Mouse (Mus musculus) forebrain, embryonic 12.5 days (tissue): ENCODE data around the gene Fam178b. TPM values are rescaled to one million over a fixed set of nuclear protein-coding genes. Genes with fewer than 3 reads are reported as not detected.

Experiments used
- ATAC-seq: fragments of 200-750 bp; cut with Nextera tagmentation; 2 replicates; pipeline ENCODE4 v1.8.0; 2017; ENCODE audit warnings: moderate TSS enrichment; ENCODE audit not compliant: low FRiP score
- H3K27ac ChIP-seq: fragments of 300-500 bp; sonication (generic); 2 replicates; pipeline ENCODE4 v1.5.1; 2016; ENCODE audit warnings: mild to moderate bottlenecking
- H3K27me3 ChIP-seq: fragments of 300-500 bp; sonication (generic); 2 replicates; pipeline ENCODE4 v1.6.1; 2016; ENCODE audit warnings: mild to moderate bottlenecking
- H3K36me3 ChIP-seq: fragments of 300-500 bp; sonication (generic); replicated peaks from 2 replicates; pipeline ENCODE4 v1.6.1; 2016; ENCODE audit warnings: mild to moderate bottlenecking
- H3K4me1 ChIP-seq: fragments of 300-500 bp; sonication (generic); 2 replicates; pipeline ENCODE4 v1.6.1; 2016
- H3K4me2 ChIP-seq: fragments of 300-500 bp; sonication (generic); 2 replicates; pipeline ENCODE4 v1.6.1; 2016; ENCODE audit warnings: mild to moderate bottlenecking, moderate library complexity
- H3K4me3 ChIP-seq: fragments of 300-500 bp; sonication (generic); replicated peaks from 2 replicates; pipeline ENCODE4 v1.5.1; 2016; ENCODE audit warnings: mild to moderate bottlenecking
- H3K9ac ChIP-seq: fragments of 300-500 bp; sonication (generic); 2 replicates; pipeline ENCODE4 v1.6.1; 2016; ENCODE audit warnings: mild to moderate bottlenecking
- H3K9me3 ChIP-seq: fragments of 300-500 bp; sonication (generic); 2 replicates; pipeline ENCODE4 v1.6.1; 2016
- WGBS: fragments of 180-500 bp; shearing (Covaris S2); methylation state at CpG from one replicate; pipeline ENCODE4 v1.1.7; 2016; 5-methylcytosine and 5-hydroxymethylcytosine counted together
- polyA plus RNA-seq: library from polyadenylated mRNA; unstranded; fragments of >200 nt; fragmentation: Nextera tagmentation; extraction: Ambion mirVana; gene quantifications from 2 replicates; pipeline ENCODE4 v1.2.1, GENCODE M21; 2016

The Fam178b gene
- polyA plus RNA-seq, 1 experiment from 2014 or later: 0.18 TPM

- H3K4me3 ChIP-seq: no peak overlapping the region
- H3K4me2 ChIP-seq: no peak overlapping the region
- ATAC-seq: no peak
- H3K36me3 ChIP-seq: no peaks in the 10 kb centered on the region
- H3K9me3 ChIP-seq: no peaks in the 10 kb centered on the region
- H3K9ac ChIP-seq: no peak overlapping the region
- 47% methylated on average over 6 of the region's 6 CpGs for WGBS
- H3K4me1 ChIP-seq: peaks cover 11% of the 10 kb centered on the region
- no peak overlapping the region for H3K27ac ChIP-seq
- peaks cover 64% of the 10 kb centered on the region for H3K27me3 ChIP-seq
Measured at GRCm38 (mm10) chr1:36589486-36589885, 93.5 kb downstream of the Fam178b start.

DNA sequence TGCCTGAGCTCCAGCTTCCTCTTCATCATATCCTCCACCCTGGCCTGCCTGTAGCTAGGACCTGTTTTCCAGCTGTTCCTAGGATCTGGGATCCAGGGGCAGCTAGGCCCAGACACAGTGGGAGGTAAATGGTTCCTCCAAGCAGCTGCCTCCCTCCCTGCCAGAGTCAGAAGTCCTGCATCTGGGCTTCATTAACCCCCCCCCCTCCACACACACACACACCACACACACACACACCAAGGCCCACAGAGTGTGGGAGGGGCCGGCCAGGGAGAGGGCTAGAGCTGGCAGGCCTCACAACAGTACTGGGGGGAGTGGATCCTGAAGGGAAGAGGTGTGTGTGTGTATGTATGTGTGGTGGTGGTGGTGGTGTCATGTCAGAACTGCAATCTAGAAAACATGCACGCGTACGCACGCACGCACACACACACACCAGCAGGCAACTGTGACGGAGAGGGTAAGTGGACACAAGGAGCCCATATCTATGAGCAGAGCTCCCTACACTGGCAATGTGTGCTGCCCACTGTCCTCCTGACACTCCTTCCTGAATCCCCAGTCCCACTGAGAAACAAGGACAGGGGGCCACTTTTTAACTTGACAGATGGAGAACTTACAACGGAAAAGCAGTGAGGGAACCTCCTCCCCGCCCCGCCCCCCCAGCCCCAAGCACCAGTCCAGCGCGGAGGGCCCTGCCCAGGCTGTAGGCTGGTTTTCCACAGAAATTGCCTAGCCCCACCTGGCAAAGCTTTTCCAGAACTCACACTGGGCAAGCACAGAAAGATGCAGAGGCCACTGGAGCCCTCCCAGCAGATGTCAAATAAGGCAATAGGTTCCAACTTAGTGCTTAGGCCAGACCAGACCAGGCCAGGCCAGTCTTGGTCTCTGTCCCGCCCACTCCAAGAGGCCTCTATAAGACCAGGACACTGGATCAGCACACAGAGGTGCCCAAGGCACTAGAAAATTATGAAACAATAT, 94.2 kb downstream of the Fam178b start:
- 73% methylated on average over 13 of the region's 13 CpGs for WGBS
- Histone ChIP-seq H3K4me3 (no peak overlapping the region), H3K9me3 (no peaks in the 10 kb centered on the region), H3K4me2 (no peak overlapping the region), H3K36me3 (no peaks in the 10 kb centered on the region), H3K4me1 (peaks cover 11% of the 10 kb centered on the region), H3K27me3 (peaks cover 71% of the 10 kb centered on the region), H3K27ac (no peak overlapping the region), H3K9ac (no peak overlapping the region)
- ATAC-seq: peak; percentile 63

GRCm38 (mm10) chr1:36587860-36588259, 95.1 kb downstream of the Fam178b start:
- Histone ChIP-seq H3K4me1 (peaks cover 9% of the 10 kb centered on the region), H3K9me3 (no peaks in the 10 kb centered on the region), H3K27me3 (peaks cover 75% of the 10 kb centered on the region), H3K4me2 (no peak overlapping the region), H3K9ac (no peak overlapping the region), H3K27ac (no peak overlapping the region), H3K36me3 (no peaks in the 10 kb centered on the region), H3K4me3 (no peak overlapping the region)
- no peak for ATAC-seq
- WGBS: 89% methylated on average over 6 of the region's 6 CpGs

GRCm38 (mm10) chr1:36586288-36586687, 96.7 kb downstream of the Fam178b start:
- H3K9ac ChIP-seq: no peak overlapping the region
- WGBS: 37% methylated on average over 4 of the region's 4 CpGs
- H3K27me3 ChIP-seq: peaks cover 79% of the 10 kb centered on the region
- no peaks in the 10 kb centered on the region for H3K36me3 ChIP-seq
- H3K4me3 ChIP-seq: no peak overlapping the region
- no peaks in the 10 kb centered on the region for H3K9me3 ChIP-seq
- ATAC-seq: no peak
- H3K27ac ChIP-seq: no peak overlapping the region
- peaks cover 11% of the 10 kb centered on the region for H3K4me1 ChIP-seq
- H3K4me2 ChIP-seq: no peak overlapping the region

DNA sequence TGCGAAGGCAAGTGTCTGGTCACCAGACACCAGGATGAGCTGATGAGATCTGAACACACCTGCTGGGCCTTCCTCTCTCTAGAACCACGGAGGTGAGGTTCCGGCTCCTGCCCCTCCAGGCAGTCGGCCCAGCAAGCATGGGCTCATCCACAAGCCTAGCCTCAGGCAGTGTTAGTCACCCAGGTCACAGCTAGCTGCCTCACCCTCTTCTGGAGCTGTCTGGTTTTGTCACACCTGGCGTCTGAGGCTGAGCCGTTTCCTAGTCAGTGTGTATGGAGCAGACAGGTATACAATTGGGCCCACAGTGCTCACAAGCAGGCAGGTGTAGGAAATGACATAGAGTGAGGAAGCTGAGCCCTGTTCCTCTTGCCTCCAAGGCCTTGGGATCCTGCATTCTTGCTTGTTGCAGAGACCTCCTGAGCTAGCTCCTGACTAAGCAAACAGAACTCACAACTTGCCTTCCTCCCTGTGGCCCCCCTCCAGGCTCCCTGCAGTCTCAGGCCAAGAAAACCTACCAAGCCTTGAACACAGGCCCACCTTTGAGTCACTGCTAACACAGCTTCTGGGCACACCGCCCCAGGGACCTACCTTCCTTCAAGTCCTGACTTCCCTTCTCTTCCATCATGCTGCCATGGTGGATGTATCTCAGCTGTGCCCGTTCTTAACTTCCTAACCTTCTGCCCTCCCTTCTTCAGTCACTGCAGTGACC, 99.4 kb downstream of the Fam178b start:
- no peaks in the 10 kb centered on the region for H3K9me3 ChIP-seq
- H3K27me3 ChIP-seq: peaks cover 82% of the 10 kb centered on the region
- no peak overlapping the region for H3K4me3 ChIP-seq
- 82% methylated on average over 8 of the region's 8 CpGs for WGBS
- no peak overlapping the region for H3K4me2 ChIP-seq
- no peaks in the 10 kb centered on the region for H3K36me3 ChIP-seq
- peaks cover 26% of the 10 kb centered on the region for H3K4me1 ChIP-seq
- H3K9ac ChIP-seq: no peak overlapping the region
- ATAC-seq: no peak
- H3K27ac ChIP-seq: no peak overlapping the region

GRCm38 (mm10) chr1:36582211-36582610, 100.8 kb downstream of the Fam178b start:
- Histone ChIP-seq H3K9me3 (no peaks in the 10 kb centered on the region), H3K9ac (no peak overlapping the region), H3K27me3 (peaks cover 84% of the 10 kb centered on the region), H3K4me3 (no peak overlapping the region), H3K27ac (no peak overlapping the region), H3K4me2 (no peak overlapping the region), H3K36me3 (no peaks in the 10 kb centered on the region), H3K4me1 (peaks cover 23% of the 10 kb centered on the region)
- 74% methylated on average over 8 of the region's 8 CpGs for WGBS
- no peak for ATAC-seq

- 25% methylated on average over 5 of the region's 5 CpGs for WGBS
- no peak for ATAC-seq
- H3K9ac ChIP-seq: no peak overlapping the region
- H3K4me3 ChIP-seq: no peak overlapping the region
- peaks cover 83% of the 10 kb centered on the region for H3K27me3 ChIP-seq
- no peak overlapping the region for H3K4me2 ChIP-seq
- peak overlapping the region; percentile 81 for H3K27ac ChIP-seq
- H3K4me1 ChIP-seq: peaks cover 26% of the 10 kb centered on the region
- H3K9me3 ChIP-seq: no peaks in the 10 kb centered on the region
- H3K36me3 ChIP-seq: no peaks in the 10 kb centered on the region
Measured at GRCm38 (mm10) chr1:36581260-36581659, 101.7 kb downstream of the Fam178b start.

DNA sequence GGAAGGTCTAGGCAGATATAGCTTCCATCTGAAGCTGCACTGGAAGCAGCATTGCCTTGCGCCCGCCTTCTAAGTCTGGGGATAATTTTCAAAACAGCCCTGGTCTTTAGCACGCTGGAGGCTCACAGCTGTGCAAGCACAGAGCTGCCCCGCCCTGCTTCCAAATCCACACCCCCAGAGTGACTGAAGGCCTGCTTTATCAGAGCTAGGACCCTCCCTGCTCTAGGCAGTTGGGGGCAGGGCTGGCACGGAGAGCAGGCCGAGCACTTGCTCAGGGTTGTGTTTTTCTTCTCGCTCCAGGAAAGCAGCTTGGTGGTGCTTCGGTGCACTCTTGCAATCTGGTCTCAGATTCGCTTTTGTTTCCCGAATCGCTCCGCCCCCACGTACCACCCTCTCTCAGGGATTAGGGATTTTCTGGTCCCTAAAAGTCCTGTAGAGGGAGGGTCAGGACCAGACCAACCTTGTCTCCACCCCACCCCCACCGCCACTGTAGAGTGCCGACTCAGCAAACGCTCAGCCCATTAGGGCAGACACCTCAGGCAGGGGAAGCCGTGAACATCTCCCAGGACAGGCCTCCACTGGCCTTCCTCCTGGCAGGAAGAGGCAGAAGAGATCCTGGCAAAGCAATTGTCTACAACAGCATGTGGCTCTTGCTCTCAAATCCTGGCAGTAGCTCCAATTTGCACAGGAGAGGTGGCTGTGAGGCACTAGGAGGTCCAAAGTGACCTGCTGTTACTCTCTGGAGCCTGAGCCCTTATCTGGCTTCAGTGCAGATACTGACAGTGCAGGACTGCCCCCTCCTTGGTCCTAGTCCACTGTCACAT, 102.4 kb downstream of the Fam178b start:
- Histone ChIP-seq H3K9ac (peak overlapping the region; percentile 40; the same call in 1 of the 2 replicates), H3K27ac (peak overlapping the region; percentile 81), H3K36me3 (no peaks in the 10 kb centered on the region), H3K9me3 (no peaks in the 10 kb centered on the region), H3K27me3 (peaks cover 77% of the 10 kb centered on the region), H3K4me1 (peaks cover 33% of the 10 kb centered on the region), H3K4me2 (peak overlapping the region; percentile 48), H3K4me3 (peak overlapping the region; percentile 14; the same call in 1 of the 2 replicates)
- peak; percentile 88 for ATAC-seq
- WGBS: under 1% methylated on average over 17 of the region's 17 CpGs

GRCm38 (mm10) chr1:36579974-36580383, 103.0 kb downstream of the Fam178b start:
- Histone ChIP-seq H3K4me2 (peak overlapping the region; percentile 48), H3K36me3 (no peaks in the 10 kb centered on the region), H3K27ac (peak overlapping the region; percentile 81), H3K27me3 (peaks cover 73% of the 10 kb centered on the region), H3K4me3 (no peak overlapping the region), H3K4me1 (peaks cover 35% of the 10 kb centered on the region), H3K9me3 (no peaks in the 10 kb centered on the region), H3K9ac (peak overlapping the region; percentile 40; the same call in 1 of the 2 replicates)
- WGBS: 8% methylated on average over 6 of the region's 6 CpGs
- ATAC-seq: peak; percentile 44

DNA sequence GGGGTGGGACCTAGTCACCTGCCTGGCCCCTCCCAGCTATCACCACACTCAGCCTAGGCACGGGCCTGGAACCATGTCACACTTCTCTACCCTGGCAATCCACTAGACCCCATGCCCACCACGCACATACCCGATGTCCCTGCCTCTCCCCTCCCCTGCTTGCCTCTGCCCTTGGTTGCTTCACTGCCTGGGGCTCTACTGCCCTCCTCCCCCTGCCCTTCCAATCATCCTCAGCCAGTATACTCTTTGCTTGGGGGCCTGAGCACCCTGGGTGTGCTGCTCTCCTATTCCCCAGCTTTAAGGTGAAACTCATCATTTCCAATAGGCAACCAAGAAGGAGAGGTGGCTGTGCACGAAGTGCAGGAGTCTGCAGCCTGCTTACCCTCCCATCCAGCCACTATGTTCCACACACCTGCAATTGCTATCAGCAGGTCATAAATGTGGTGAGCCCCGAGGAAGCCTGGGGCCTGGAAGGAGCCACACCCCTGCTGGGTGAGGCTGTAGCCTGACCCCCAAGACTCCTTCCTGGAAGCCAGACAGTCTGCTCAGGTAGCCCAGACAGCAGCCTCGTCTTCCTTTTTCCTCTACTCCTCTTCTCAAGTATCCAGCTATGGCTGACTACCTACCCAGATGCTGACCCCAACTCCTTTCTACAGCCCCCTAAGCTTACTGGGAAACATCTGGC, 105.8 kb downstream of the Fam178b start:
- Histone ChIP-seq H3K9ac (no peak overlapping the region), H3K27ac (no peak overlapping the region), H3K9me3 (no peaks in the 10 kb centered on the region), H3K4me1 (peaks cover 35% of the 10 kb centered on the region), H3K4me2 (no peak overlapping the region), H3K4me3 (no peak overlapping the region), H3K27me3 (peaks cover 47% of the 10 kb centered on the region), H3K36me3 (no peaks in the 10 kb centered on the region)
- 76% methylated on average over 6 of the region's 6 CpGs for WGBS
- no peak for ATAC-seq

GRCm38 (mm10) chr1:36575347-36575746, 107.6 kb downstream of the Fam178b start:
- WGBS: 73% methylated on average over 6 of the region's 6 CpGs
- Histone ChIP-seq H3K27ac (no peak overlapping the region), H3K9ac (no peak overlapping the region), H3K9me3 (no peaks in the 10 kb centered on the region), H3K4me1 (peaks cover 22% of the 10 kb centered on the region), H3K36me3 (no peaks in the 10 kb centered on the region), H3K4me2 (no peak overlapping the region), H3K27me3 (peaks cover 49% of the 10 kb centered on the region), H3K4me3 (no peak overlapping the region)
- no peak for ATAC-seq
